Mouse (Mus musculus): Measurements from ENCODE around the gene Etfbkmt.
"Not testable (repeated sequence)": the region's sequence is repeated elsewhere in the genome, so short reads cannot be mapped to it uniquely, and the experiment has no call there.

Gene Etfbkmt

DNA sequence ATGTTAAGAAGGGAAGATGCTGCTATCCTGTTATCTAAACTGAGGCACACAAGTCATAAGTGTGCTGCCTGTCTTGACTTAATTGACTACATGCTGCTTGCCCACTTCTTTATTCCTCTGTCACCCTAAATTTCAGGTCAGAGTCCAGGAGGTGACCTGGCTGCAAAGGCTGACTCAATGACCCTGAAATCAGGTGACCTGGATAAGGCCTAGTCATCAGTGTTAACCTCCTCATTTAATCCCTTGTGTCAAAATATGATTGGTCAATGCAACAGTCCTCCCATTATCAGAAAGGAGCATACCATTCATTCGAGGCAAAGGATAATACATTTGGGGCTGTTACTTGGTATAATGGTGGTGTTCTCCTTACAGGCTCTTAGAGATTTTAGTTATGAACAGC, at the start of gene Etfbkmt:
Etfbkmt (plus strand) TSS at position 379 of the 400 bp plus-strand sequence.
- no peak for DNase-seq (ENCODE audit: low spot score)

DNA sequence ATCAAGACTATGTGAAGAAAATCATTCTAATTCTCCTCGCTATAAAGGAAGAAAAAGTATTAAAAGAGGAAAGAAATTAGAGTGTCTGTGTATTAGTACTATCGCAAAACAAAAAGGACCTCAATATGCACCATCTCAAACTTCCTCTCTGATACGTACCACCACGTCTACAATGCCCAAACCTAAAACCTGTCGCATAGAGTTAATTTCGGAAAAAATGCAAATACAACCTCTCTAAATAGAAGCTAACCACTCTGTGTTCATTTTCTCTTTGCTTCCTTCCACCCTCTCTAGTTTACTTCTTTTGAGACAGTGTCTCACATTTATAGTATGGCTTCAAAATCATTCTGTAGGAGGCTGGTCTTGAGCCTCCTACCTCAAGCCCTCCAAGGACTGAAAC, 47.2 kb upstream of the Etfbkmt start:
- DNase-seq (ENCODE audit: low spot score) = no peak

DNA sequence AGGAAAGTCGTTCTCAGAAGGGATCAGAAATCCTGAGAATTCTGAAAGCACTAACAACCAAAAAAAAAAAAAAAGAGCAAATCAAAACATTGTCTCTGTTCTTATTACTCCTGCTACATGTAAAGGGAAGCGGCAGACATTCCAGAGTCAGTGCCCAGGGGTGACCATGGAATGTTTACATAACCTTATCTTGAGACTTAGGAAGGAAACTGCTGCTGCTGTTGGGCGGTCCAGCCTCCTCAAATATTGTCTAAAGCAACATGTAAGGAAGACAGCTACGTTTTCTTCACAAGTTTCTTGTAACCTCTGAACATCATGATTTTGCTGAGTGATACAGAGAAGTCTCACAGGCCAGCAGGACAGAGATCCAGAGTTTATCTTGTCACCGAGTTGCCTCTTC, 46.2 kb upstream of the Etfbkmt start:
- DNase-seq (ENCODE audit: low spot score) = no peak

DNA sequence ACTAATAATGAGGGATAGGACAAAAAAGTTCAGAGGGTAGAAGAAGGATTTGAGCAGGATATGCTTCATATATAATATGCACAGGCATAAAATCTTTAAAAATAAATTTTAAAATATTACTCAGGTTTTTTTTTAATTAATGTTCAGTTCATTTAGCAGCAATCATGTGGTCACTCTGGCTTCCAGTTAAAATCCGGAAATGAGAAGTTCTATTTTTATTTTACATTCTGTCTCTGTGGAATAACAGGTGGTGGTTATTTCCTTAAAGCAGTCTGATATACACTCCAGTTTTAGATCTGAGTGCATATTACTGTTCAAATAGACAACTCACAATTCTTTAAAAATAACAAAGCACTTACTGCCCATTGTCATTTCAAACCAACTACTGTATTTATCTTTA, 45.1 kb upstream of the Etfbkmt start:
- DNase-seq (ENCODE audit: low spot score) = no peak

DNA sequence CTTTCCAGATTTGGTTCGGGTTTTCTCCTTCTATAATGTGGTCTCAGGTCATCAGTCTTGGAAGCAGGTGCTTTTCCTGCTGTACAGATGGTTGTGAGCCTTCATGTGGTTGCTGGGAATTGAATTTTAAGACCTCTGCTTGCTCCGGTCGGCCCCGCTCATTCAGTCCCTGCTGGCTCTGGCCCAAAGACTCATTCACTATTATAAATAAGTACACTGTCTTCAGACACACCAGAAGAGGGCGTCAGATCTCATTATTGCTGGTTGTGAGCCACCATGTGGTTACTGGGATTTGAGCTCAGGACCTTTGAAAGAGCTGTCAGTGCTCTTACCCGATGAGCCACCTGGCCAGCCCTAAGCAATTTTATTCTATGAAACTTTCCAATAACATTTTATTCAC, 44.3 kb upstream of the Etfbkmt start:
- DNase-seq (ENCODE audit: low spot score) = no peak

DNA sequence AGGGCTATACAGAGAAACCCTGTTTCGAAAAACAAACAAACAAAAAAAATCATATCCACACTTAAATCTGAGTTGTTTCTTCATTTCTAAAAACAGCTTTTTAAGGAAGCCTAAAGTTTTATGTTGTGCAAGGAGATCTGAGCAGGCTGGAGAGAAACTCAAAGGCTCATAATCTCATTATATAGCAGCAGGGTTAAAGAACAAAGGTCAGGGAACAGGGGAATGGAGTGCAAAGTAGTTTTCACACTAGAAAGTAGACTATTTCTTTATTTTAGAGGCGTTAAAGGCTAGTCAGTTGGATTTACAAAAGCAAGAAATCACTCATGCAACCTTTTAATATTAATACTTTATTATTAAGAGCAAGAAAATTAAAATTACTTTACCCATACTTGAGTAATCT, 43.4 kb upstream of the Etfbkmt start:
- no peak for DNase-seq (ENCODE audit: low spot score)

DNA sequence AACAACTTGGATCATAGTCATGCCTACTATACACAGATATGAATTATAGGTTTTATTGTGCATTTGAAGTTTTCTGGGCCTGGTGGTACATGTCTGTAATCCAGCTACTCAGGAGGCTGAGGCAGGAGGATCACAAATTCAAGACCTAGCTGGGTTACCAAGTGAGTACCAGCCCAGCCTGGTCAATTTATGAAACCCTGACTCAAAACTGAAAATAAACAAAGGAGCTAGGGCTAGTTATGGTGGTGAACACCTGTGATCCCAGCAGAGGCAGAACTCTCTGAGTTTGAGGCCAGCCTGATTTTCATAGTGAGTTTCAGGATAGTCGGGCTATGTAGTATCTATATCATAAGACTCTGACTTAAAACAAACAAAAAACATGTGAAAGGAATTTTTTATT, 42.4 kb upstream of the Etfbkmt start:
- DNase-seq (ENCODE audit: low spot score) = no peak

DNA sequence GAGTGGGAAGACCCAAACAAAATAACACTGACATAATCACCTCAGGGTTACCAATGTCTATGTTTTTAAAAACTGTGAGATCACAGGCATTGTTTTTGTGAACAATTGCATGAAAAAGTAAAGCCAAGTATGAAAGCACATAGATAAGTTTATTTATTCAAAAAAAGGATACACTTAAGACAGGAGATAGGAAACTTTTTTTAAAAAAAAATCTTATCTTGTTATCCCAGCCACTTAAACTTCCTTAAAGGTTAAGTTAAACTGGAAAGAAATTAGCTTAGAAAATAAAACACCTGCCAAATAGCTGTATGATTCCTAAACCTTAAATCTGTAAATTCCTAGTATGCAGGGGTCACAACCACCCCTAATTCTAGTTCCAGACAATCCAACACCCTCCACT, 40.7 kb upstream of the Etfbkmt start:
- no peak for DNase-seq (ENCODE audit: low spot score)

DNA sequence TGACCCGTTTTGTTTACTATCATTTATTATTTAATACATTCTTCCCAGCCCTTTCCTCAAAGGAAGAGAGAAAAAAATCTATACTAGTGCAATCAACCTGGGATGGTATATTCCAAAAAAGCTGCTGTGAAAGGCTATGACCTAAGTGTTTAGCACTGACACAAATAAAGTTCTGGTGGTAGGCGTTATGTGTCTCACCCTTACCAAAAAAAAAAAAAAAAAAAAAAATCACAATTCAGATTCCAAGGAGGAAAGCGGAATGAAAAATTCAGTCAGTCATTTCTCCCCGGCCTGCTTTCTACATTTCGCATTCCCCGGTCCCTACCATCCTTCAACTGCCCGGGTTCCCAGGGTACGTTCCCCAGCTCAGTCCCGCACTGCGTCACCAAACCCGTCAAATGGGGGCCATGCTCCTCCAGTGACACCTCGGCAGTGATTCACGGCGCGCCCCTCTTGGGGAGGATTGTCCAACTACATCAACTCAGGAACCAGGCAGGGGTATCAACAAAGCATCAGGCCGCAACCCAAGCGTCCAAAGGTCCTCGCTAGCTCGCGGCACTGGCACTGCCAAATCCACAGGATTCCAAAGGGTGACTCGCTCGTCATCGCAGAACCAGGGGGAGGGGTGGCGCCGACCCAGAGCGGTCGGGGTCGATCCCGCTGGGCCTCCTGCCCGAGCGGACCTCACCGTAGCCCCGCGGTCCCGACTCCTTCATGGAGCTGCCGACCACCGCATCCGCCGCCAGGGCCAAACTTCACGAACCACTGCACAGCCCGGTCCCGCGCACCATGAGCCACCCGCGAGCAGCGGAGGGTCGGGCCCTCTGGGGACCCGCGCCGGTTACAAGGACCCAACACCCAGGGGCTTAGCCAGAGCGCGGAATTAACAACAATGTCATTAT, 39.2 kb upstream of the Etfbkmt start:
- no peak for DNase-seq (ENCODE audit: low spot score)

DNA sequence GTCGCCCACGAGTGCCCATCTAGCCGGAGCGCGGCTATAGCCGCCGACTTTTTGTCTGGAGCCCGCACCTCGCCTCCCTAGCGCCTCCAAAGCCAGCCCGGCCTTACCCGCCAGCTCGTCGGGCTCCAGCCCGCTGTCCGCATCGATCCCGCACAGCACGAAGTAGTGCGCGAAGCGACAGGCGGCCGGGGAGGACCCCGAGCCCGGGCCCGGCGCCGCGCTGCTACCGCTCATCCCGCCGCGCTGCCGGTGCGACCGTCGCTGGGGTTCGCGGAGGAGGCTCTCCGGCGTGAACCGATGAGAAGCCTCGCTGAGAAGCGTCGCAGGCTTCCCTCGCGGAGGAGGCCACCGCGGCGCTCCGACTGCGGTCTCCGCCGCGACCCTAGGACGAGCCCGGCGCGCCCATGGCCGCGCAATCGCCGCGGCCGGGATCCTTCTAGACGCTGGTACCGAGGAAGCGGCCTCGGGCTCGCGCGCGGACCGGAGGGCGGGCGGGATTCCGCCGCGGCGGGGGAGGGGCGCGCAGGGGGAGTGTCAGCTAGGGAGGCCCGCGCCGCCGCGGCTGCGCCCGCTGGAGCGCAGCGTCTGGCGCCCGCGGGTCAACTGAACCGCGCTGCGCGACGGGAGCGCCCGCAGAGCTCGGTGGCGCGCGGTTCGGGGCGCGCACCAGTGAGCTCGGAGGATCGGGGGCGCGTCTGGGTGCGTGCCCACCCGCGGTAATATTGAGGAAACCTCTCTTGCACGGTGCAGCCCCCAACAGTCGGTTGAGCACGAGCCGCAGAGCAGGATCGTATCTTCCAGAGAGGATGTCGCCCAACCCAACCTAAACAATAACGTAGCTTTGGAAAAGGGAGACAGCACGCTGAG, 38.3 kb upstream of the Etfbkmt start, which contains the start of gene Dennd5b:
Dennd5b (minus strand) TSS at position 605 of the 867 bp plus-strand sequence.
- DNase-seq (ENCODE audit: low spot score) = no peak

DNA sequence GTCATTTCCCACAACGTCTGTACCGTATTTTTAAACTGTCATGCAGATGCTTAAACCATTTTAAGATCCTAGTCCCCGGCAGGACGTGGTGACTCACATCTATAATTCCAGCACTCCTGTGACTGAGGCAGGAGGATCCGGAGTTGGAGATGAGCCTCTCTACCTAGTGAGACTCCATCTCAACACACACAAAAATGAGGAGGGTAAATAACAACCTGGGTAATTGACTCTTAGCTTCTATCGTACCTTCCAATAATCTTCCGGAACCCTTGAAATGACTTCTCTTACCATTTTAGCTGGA, 37.8 kb upstream of the Etfbkmt start:
- DNase-seq (ENCODE audit: low spot score) = no peak

DNA sequence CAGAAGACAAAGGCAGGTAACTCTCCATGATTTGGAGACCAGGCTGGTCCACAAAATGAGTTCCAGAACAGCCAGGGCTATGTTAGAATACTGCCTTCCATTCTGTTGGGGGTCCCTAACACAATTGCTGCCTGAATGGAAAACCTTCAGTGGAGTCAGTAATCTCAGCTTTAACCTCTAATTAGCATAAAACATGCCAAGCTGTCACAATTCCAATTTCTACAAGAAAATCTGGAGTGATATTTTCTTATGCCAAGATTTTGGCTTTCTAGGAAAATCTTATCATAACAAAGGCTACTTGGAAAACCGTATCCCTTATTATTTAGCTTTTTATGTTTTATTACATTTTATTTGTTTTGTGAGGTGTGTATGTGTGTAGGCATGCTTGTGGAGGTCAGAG, 36.2 kb upstream of the Etfbkmt start:
- no peak for DNase-seq (ENCODE audit: low spot score)

DNA sequence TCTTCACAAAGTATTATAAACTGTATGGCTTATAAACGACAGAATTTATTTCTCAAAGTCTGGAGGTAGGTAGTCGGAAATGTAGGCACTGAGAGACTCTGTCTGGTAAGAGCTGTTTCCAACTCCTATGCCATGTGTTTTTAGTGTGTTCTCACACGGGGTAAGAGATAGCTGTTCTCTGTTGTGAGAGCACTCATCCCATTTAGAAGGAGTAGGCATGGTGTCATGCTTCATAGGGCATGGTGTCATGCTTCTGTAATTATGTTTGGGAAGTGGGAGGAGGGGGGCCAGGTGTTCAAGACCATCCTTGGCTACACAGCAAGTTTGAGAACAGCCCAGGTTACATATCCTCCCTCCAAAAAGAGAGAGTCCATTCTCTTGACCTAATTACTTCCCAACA, 32.0 kb upstream of the Etfbkmt start:
- DNase-seq (ENCODE audit: low spot score) = no peak

DNA sequence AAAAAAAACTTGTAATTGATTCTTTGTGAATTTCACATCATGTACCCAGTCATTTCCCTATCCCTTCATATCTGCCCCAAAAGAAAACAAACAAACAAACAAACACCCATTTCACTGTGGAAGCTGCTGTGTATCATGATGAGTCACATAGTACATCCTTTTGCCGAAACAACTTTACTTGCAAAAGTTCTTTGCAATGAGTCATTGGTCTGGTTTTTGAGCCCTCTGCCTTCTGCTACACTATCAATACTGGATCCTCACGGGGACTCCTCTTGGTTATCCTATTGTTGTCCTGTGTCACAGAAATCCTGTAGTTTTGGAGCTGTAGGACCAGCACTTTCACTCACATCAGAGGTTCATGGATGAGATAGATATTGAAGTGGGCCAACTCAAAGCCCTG, 30.7 kb upstream of the Etfbkmt start:
- DNase-seq (ENCODE audit: low spot score) = no peak

DNA sequence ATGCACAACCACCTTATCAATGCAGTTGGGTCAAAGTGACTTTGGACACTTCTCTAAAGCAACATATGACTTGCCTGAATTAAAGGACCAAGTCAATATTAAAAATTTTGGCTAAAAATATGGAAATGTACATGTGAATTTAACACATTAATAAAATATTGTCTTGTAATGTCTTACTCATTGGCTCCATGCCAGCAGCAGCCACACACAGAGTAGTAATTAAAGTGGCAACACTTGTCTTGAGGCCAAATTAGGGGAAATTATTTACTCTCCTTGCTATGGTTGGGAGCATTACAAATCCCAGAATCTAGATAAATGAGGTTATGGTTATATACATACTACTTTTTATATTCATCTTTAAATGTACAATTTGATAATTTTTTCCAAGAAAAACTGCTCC, 22.7 kb upstream of the Etfbkmt start:
- DNase-seq (ENCODE audit: low spot score) = no peak

DNA sequence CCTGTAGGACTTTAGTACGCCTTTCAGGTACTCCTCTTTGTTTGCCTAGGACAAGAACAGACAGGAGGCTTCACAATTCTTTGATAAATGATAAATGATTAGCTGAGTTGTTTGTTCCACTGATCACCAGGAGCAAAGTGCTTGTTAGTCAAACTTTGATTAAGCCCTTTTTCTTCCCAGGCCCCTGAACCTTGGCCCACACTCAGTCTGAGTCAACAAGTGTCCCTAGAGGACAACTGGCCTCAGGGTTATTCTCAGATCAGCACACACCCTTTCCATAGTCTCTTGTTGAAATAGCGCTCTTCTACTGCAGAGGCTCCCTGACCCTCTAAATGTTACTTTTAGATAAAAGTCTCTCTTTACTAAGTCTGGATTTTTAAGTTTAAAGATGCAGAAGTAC, 20.7 kb upstream of the Etfbkmt start:
- no peak for DNase-seq (ENCODE audit: low spot score)

DNA sequence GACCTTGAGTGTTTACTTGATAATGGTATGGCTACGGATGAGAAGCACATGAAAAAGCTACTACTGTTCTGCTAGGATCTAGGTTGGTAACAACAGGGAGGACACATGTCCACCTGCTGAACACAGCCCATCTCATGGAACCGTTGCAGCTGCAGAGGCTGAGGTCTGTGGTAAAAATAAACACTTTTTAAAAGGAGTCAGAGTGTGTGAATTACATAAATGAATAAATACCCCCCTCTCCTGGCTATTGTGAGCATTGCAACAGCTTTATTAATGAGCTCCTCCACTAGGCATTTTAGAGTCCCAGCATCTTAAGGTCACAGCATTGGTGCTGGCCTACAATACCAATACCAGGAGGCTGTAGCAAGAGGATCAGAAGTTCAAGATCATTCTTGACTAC, 19.8 kb upstream of the Etfbkmt start:
- DNase-seq (ENCODE audit: low spot score) = peak; percentile 9

DNA sequence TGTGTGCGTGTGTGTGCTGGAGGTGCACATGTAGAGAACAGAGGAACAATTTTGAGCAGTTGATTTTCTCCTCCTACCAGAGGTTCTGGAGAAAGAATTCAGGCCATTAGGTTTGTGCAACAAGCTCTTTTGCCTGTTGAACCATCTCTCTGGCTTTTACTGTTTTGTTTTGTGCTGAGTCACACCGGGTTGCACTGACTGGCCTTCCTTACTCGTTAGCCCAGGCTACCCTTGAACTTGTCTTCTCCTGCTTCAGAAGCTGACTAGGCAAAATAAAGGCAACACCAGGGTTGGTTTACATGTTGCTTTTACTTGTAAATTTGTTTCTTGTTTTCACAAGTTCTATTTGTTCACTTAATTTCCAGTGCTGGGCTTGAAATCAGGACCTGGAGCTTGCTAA, 16.6 kb upstream of the Etfbkmt start:
- DNase-seq (ENCODE audit: low spot score) = no peak

DNA sequence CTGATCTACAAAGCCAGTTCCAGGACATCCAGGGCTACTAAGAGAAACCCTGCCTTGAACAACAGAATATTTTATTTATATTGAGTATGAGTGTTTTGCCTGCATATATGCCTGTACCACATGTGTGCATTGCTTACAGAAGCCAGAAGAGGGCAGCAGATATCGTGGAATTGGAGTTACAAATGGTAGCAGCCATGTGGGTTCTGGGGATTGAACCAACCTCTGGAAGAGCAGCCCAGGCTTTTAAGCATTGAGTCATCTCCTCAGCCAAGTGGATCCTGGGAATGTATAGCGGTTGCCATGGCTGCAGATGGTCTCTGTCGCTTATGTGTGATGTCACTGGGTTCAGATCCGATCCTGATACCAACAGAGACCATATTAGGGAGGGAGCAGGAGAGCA, 13.0 kb upstream of the Etfbkmt start:
- no peak for DNase-seq (ENCODE audit: low spot score)

DNA sequence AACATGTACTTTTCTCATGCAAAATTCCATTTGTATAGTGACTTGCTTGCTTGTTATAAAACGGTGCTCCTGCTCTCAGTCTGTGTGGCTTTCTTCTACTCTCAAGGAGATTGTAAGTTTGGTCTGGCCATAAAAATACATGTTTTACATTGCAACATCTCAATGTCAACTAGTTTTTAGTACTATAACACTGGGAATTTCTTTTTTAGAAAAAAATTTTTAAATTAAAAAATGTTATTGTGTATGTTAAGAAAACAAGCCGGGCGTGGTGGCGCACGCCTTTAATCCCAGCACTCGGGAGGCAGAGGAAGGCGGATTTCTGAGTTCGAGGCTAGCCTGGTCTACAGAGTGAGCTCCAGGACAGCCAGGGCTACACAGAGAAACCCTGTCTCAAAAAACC, 9.8 kb upstream of the Etfbkmt start, which contains the start of gene Gm10203:
Gm10203 (plus strand) TSS at position 301 of the 400 bp plus-strand sequence.
- not testable (repeated sequence) for DNase-seq (ENCODE audit: low spot score)

DNA sequence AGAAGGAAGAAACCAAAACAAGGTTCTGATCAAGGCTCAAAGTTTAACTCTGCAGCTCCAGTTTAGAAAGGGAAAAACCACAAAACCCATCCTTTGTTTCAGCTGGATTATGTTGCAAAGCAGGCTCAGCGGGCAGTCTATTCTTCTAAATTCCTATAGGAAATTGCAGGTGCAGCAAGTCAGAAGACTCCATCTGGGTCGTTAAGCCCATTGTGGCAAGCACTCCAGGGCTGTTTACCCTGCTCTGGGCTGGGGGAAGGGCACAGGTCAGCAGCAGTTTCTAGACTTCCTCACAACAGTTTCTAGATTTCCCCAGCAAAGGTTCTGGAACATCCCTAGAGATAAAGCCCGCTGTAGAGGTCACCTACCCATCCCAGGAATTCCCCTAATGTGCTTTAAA, 8.5 kb upstream of the Etfbkmt start:
- DNase-seq (ENCODE audit: low spot score) = no peak

DNA sequence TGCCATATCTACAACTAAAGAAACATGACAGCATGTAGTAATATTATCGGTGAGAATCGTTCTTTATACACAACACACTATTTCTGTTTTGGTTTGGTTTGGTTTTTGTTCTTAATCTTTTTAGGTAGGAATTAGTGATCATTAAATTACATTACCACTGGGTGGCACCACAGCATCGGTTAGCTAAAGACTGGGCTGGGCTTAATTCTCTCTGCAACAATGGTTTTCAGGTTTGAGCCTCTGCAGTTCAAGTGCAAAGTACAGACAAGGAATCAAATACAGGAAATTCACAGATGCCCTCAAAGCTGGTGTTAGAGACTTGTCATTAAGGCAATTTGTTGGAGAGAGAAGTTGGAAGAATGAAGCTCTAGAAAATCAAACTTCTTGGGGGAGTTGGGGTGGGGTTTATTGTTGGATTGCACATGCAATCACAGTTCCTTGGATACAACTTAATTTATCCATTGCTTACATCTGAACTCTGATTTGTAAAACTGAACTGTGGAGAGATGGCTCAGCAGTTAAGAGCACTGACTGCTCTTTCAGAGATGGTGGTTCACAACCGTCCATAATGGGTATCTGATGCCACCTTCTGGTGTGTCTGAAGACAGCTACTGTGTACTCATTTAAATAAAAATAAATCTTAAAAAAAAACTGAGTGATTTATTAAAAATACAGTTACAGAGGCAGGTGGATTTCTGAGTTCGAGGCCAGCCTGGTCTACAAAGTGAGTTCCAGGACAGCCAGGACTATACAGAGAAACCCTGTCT, 7.2 kb upstream of the Etfbkmt start:
- DNase-seq (ENCODE audit: low spot score) = peak; percentile 32

Measured in spleen, adult 12 weeks (tissue).